Mouse (Mus musculus) cerebellum, postnatal 36 days (tissue): ENCODE data around the gene Mip.
A peak's percentile ranks its signal among the peaks of the same experiment; 100 is the strongest.
"Not testable (repeated sequence)": the region's sequence is repeated elsewhere in the genome, so short reads cannot be mapped to it uniquely, and the experiment has no call there.

ENCODE experiments used
- DNase-seq, 2 experiments: peaks; one replicate each; pipeline ENCODE4 v3.0.0; 2021 to 2022; ENCODE audit warnings: mixed read lengths in 2 of 2

Mip gene

DNA sequence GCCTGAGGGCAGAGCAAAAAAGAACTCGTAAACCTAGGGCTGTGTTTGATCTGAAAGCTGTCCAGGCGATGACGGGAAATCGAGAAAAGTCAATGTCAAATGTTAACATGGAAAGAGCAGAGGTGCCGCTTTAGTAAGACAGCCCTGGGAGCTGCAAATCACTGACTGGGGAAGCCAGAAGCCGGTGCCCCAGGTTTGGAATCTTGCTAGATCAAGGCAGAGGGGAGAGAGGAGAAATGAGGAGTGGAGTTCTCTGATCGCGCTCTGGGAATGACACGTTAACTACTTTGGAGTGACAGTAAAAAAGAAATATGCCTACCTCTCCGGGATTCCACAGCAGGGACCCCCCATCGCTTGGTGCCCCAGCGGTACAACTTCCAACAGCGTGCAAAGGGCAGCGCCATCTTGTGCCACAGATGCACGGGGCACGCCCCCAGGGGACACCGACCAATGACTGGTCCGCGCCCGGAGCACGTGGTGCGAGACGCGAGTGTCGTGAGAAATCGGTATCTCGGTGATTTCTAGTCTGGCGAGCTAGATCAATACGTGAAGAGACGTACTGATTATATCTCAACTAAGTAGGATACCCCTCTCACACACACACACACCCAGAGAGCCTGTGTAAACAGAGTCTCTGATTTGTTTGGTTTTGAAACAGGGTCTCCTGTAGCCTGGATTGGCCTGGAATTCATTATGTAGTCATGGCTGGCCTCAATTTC is 14.1 kb upstream of the Mip start, which contains the start of gene Spryd4:
Spryd4 (minus strand) TSS at position 418 of the 719 bp plus-strand sequence.
- peak; percentile 87 to 92 for DNase-seq

DNA sequence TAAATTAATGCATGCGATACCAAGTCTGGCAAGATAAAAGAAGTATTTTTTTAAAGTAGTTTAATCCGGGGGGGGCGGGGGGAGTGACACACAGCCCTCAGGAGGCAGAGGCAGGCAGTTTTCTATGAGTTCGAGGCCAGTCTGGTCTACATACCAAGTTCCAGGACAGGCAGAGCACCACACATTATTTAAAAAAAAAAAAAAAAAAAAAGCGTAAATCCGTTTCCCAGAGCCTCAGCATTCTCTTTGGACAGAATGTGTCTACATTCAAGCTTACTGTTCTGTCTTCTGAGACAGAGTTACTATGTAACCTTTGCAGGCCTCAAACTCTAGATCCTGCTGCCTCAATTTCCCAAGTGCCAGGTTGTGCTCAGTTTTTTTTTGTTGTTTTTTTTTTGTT is 13.5 kb upstream of the Mip start:
- no peak for DNase-seq

DNA sequence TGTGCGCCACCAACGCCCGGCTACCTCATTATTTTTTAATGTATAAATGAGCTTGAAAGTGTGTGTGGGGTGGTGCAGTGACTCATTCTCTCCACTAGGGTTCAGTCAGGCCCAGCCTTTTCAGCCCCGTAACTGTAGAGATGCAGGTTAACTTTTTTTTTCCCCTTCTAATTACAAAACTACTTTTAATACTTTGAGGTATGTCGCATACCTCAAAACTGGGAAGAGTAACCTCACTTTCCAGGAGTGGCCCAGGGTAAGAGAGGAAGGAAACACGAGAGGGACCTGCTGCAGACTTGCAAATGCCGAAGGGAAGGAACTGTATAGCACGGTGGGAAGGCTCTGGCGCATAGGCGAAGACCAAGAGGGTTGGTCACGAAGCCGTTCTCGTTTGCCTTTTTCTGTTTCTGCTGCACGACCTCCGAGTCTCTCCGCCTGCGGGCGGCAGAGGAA is 12.7 kb upstream of the Mip start:
- DNase-seq, result peak; percentile 74 to 81

DNA sequence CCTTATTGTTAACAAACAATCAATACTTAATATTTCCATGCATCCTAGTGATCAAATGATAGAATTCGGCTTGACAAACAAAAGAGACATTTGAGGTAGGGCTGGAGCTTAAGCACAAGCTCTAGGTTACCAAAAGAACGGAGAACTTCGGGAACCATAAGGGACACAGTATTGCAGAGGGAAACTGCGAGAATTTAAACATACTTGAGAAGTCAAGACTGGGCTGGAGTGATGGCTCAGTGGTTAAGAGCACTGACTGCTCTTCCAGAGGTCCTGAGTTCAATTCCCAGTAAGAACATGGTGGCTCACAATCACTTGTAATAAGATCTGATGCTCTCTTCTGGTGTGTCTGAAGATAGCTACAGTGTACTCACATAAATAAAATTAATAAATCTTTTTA is 11.5 kb upstream of the Mip start:
- DNase-seq, result not testable (repeated sequence)

DNA sequence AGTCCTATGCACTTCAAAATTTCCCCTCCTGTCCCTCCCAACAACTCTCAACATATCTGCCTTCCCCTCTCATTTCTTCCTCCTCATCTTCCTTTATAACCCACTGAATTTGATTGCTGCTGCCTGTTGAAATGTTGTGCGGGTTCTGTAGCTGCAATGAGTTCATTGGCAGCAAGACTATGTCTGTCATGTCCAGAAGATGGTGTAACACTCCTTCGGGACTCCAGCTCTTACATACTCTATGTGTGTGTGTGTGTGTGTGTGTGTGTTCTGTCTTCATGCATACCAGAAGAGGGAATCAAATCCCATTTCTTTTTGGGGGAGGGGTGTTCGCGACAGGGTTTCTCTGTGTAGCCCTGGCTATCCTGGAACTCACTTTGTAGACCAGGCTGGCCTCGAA is 10.7 kb upstream of the Mip start:
- no peak for DNase-seq

DNA sequence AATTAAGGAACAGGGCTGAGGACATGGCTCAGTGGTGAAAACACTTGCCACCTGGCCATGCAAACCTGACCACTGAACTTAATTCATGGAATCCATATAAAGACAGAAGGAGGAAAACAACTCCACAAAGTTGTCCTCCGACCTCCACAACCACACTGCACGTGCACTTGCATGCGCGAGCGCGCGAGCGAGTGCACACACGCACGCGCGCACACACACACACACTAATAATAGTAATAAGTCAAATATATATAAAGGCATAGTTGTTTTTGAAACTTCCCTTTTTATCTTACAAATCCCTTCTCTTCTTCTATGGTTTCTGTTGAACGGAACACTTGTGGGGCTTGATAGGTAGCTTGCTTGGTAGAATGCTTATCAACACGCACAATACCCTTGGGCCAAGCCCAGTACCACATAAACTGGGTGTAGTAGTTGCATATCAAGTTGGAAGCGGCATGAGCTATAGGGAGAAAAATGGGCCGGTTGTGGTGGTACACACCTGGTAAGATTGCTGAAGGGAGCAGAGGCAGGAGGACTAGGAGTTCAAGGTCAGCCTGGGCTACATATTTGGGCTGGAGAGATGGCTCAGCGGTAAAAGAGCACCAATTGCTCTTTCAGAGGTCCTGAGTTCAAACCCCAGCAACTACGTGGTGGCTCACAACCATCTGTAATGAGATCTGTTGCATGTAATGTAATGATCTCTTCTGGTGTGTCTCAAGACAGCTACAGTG is 7.1 kb upstream of the Mip start:
- DNase-seq, result no peak

DNA sequence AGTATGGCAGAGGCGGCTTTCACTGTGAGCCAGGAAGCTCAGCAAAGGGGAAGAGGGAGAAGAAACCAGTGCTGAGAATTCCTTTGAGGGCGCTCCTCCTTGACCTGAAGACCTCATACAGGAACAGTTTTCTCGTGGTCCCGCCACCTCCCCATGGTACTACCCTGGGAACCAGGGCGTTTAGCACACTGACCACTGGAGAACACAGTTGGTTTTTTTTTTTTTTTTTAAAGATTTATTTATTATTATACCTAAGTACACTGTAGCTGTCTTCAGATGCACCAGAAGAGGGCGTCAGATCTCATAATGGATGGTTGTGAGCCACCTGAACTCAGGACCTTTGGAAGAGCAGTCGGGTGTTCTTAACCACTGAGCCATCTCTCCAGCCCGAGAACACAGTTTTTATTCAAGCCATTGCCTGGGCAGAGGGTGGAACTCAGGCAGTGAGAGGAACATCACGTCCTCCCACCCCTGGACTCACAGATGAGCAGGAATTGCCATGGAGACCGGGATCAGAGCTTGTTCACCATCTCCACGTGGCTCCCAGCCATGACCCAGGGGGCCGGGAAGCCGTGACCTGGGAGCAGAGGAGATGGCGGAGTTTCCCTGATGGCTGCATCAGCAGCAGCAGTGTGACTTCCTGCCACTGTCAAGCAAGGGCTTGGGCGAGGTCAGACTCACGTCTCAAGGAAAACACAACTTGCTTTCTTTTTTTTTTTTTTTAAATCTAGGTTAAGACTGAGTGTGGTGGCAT is 3.9 kb upstream of the Mip start:
- DNase-seq, result no peak

DNA sequence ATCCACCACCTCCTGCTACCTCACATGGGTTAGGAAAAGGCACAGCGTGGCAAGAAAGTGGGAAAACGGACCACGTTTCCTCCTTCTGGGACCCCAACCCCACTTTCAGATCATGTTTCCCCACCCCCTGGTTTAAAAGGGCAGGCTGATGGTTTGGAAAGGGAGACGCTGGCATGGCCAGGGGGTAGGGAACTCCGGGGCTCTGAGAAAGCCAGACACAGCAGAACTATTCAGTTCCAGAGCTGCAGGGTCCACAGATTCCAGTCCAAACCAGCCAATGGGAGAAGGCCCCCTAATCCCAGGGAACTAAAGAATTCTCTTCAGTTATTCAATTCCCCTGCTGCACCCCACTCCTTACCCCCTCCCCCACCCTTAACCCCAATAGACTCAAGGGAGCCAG is 574 bp upstream of the Mip start:
- DNase-seq, result no peak

DNA sequence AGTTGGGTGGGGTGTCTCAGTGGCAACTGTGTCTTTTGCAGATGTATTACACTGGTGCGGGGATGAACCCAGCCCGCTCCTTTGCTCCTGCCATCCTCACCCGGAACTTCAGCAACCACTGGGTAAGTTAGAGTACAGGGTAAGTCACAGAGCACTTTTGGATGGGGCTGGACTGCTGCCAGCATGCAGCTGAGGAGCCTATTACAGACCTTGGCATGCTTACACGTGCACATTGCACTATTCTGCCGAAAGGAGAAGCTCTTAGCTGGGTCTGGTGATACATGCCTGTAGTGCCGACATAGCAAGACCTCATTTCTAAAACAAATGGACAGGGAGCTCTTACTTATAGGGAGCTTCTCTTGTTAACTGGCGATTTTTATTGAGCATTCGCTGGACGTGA is 2.0 kb downstream of the Mip start:
- no peak for DNase-seq

DNA sequence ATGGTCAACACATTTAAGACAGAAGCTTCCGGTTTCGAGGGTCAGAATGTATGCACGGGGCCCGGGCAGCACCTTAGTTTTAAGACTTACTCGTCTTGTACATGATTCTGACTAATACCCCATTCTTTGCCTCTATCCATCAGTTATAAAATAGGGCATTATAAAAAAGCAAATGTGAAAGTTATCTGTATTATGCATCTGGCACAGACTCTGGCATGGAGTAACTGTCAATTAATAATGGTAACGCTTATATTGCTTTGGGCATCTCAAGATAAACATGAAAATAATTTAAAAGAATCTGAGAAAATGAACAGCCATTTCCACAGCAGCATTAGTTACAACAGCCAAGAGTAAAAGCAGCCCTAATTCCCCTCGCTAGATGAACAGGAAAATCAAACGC is 2.4 kb downstream of the Mip start:
- no peak for DNase-seq

DNA sequence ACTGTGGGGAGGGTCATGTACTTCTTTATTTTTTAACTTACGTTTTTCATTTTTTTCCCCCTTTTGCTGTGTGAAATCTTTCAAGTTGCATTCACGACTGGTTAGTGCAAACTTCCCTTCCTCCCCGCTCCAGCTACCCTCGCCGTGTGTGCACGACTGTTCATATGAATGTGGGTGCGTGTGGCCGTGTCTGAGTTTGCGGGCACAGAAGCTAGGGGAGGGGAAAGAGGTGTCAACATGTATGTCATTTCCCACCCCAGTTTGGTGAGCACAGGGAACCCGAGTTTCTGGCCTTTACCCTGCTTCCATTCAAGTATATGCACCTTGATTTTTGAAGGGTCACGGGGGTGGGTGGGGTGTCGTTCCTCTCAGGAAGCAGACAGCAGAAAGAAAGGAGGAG is 4.9 kb downstream of the Mip start:
- no peak for DNase-seq

DNA sequence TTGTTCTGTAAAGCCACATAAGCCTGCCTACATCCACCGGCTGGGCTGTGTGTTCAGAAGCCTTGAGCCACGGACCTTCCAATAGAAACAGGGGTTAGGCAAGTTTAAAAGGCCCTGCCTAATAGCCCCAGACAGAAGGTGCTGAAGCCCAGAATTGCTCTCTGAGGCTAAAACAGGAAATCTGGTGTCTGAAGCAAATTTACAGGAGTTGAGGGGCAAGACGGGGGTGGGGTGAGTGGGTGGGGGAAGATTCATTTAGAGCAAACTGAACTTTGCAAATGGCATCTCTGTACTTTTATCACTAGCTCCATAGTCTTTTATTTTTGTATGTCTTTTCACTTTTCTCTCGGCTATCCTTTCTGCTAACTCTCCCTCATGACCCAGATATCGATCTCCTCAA is 5.5 kb downstream of the Mip start:
- no peak for DNase-seq

DNA sequence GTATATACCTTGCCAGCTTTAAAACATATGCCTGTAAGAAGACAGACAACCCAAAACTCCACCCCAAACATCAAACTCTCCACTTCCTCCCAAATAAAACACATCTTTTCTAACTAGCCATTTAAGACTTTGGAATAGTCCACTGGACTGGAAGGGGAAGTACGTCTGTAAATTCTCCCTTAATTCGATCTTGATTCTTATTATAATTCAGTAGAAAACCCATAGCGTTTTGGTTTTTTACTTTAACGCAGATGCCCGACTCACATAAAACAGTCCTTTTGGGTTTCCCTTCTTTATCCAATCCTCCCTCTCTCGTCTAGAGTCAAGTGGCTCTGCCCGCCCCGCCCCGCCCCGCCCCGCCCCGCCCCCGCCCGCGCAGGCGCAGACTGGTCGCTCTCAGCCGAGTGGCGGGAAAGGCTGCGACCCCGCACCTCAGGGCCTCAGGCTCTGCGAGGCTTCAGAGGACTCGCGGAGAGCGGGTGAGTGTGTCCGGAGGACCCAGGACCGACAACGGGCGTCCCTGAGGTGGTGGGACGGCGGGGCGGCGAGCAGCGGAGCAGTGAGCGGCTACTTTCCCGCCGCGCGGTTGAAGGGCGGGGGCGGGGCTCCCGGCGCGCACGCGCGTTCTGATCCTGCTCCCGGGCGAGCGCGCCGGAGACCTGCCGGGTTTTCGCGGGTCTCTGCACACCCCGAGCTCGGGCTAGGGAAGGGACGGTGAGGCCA is 6.2 kb downstream of the Mip start, which contains the start of gene Timeless:
Timeless (plus strand) TSS at position 369 of the 723 bp plus-strand sequence.
- DNase-seq, result peak; percentile 88 to 90

DNA sequence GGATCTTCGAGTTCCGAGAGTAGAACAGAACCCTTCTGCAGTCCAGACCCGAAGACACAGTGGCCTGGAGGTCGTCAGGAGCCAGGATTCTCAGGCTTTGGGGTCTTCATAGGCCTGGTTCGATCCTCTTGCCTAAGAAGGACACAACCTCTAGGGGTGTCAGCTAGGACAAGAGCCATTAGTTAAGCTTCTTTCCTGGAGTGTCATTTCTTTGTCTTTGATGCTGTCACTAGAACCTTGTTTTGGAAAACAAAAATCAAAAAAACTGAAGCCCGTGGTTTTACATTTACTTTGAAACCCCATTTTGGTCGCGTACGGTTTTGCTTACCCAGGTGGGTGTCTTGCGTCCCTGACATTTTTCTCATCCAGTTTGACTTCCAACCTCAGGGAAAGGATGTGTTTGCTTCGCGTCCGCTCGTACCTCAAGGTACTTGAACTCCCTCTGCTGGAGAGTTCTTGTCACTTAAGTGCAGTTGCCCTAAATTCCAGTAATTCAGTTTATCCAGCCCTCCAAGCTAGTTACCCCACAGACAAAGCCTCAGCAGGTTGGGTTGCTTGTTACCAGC is 6.9 kb downstream of the Mip start:
- DNase-seq, result peak; percentile 51 to 68

DNA sequence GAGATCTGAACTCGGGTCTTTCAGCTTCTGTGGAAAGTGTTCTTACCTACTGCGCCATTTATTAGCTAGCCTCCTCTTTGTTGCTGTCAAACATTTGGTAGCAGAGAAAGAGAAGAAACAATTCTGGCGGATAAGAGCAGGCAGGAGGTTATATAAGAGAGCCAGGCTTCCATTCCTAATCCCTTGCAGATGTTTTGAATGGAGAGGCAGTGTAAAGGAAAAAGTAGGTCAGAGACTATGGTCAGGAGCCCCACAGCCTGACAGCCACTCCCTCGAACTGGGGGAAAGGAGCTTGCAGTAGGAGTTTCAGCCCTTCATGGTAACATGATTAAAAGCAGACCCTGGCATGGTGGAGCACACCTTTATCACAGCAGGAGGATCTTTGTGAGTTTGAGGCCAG is 10.7 kb downstream of the Mip start:
- DNase-seq, result no peak

DNA sequence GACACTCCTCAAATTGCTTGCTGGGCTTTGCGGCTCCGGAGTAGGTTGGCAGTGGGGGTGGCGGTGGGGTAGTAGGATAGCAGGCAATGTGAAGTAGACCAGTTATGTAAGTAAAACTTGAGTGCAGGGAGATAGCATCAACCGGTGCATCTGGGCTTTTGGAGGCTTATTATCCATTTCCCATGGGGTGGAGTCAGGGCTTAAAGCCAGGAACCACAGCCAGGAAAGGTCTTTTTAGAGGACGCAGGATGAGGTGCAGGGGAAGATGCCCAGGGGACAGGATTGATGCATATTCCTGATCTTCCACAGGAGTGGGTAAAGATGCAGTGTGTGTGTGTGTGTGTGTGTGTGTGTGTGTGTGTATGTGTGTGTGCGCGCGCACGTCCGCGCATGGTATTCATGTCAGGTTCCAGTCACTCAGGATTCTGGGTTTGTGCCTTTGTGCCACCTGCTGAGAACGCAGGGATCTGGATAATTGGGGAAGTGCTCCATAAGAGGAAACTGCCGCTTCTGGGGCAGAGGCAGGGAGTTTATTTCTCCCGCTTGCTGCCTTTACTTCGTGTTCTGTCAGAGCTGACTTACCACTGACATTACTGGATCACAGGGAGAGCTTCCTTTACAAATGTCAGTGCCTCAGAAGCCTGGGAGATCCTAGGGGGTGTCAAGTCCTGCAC is 12.3 kb downstream of the Mip start:
- peak; percentile 19 to 20 for DNase-seq

DNA sequence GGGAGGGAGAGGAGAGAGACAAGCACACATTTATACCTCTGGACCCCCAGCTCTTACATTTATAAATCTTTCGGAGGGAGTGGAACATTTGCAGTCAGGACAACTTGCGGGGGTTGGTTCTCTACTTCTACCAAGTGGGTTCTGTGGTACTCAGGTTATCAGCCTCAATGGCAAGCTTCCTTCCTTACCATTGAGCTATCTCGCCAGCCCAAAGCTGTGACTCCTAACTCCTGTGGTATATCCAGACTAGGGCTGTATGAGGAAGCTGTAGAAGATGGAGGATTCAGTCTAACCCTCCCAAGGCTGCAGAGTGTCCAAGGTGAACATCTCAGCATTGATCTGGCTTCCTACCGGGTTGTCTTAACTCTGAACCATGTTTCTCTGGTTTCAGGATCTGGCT is 13.5 kb downstream of the Mip start:
- no peak for DNase-seq

DNA sequence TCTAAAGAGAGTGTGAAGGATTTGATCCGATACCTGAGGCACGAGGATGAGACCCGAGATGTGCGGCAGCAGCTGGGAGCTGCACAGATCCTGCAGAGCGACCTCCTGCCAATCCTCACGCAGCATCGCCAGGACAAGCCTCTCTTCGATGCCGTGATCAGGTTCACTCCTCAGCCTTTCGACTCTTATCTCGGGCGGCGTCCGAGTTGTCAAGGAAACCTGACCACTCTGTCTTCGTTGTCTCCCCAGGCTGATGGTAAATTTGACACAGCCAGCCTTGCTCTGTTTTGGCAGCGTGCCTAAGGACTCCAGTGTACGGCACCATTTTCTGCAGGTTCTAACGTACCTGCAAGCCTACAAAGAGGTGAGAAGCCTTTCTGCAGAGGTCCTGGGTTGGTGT is 14.5 kb downstream of the Mip start:
- no peak for DNase-seq

DNA sequence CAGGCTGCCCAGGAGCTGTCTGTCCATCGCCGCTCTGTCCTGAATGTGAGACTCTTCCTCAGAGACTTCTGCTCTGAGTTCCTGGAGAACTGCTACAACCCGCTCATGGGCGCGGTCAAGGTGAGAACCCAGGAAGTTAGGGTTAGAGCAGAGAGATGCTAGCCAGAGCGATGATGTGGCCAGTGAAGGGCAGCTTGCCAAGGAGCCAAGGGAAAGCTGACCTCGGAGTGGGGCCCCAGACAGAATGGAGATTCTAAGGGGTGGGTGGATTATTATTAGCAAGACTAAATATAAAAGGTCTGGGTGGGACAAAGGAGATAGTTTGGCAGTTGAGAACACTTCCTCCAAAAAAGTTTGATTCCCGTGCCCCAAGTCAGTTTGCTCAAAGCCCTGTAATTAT is 17.6 kb downstream of the Mip start:
- no peak for DNase-seq

DNA sequence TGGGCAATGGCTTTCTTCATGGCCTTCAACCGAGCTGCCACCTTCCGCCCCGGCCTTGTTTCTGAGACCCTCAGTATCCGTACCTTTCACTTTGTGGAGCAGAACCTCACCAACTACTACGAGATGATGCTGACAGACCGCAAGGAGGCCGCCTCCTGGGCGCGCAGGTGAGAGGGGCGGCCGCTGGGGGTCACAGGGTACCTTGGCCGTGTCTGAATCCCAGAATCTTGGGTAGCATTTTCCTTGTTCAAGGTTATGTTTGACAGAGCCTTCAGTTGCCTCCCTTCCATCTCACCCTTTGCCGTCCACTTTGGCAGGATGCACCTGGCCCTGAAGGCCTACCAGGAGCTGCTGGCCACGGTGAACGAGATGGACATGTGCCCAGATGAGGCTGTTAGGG is 18.5 kb downstream of the Mip start:
- DNase-seq, result no peak

DNA sequence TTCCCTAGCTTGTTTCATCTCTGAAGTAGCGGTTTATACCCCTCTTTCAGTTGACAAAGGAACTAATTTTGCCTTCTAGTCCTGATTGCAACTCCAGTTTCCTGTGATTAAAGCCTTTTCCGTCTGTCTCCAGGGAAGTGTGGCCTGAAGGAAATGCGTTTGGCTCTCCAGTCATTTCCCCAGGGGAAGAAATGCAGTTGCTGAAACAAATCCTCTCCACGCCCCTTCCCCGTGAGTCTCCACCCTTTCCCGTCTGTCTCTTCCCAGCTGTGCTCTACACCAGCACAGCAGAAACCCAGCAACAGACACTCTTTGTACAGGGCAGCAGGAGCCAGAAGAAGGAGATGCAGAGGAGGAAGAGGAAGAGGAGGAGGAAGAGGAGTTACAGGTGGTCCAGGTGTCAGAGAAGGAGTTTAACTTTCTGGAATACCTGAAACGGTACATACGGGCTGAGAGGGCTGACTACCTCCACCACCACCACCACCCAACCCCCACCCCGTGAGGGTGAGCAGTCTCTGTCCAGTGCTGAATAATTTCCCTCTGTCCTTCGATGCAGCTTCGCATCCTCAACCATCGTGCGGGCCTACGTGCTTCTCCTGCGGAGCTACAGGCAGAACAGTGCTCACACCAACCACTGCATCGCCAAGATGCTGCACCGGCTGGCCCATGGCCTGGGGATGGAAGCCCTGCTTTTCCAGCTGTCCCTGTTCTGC is 21.5 kb downstream of the Mip start:
- DNase-seq, result no peak
